Mouse (Mus musculus) testis, adult 2 months (tissue): ENCODE results near the gene Fat3. TPM values are rescaled to one million over a fixed set of nuclear protein-coding genes. Genes with fewer than 3 reads are reported as not detected.

Source experiments
- H3K27ac ChIP-seq: fragments of 200-500 bp; 2 replicates; pipeline ENCODE4 v1.5.1; 2012; ENCODE audit warnings: low read depth, low read length; ENCODE audit not compliant: control insufficient read depth, insufficient read depth
- H3K27me3 ChIP-seq: fragments of 200-500 bp; 2 replicates; pipeline ENCODE4 v1.6.1; 2012; ENCODE audit warnings: mild to moderate bottlenecking, low read length, moderate library complexity; ENCODE audit not compliant: control insufficient read depth, insufficient read depth
- H3K36me3 ChIP-seq: fragments of 200-500 bp; 2 replicates; pipeline ENCODE4 v1.6.1; 2012; ENCODE audit warnings: mild to moderate bottlenecking, low read length; ENCODE audit not compliant: control insufficient read depth, insufficient read depth
- H3K4me1 ChIP-seq: fragments of 200-500 bp; 2 replicates; pipeline ENCODE4 v1.6.1; 2012; ENCODE audit warnings: low read length; ENCODE audit not compliant: control insufficient read depth, insufficient read depth
- H3K4me3 ChIP-seq: fragments of 200-500 bp; 2 replicates; pipeline ENCODE4 v1.5.1; 2012; ENCODE audit warnings: low read depth, mild to moderate bottlenecking, low read length, moderate library complexity, mixed read lengths; ENCODE audit not compliant: control insufficient read depth
- CTCF ChIP-seq: fragments of 200-500 bp; IDR thresholded peaks from 2 replicates; pipeline ENCODE4 v1.5.1; 2012; ENCODE audit warnings: low read depth, mild to moderate bottlenecking, inconsistent platforms, low read length, moderate library complexity; ENCODE audit not compliant: control insufficient read depth, insufficient read depth, insufficient replicate concordance
- POLR2A ChIP-seq: fragments of 200-500 bp; IDR thresholded peaks from 2 replicates; pipeline ENCODE4 v1.6.1; 2012; ENCODE audit warnings: low read depth, mild to moderate bottlenecking, inconsistent platforms, low read length, moderate library complexity; ENCODE audit not compliant: control insufficient read depth
- polyA plus RNA-seq: library from polyadenylated mRNA; depleted of rRNA; stranded (reverse); fragments of >200 nt; gene quantifications from 2 replicates; pipeline ENCODE4 v1.2.3, GENCODE M21; 2012

Gene Fat3
- polyA plus RNA-seq, 1 experiment, result 1.7 TPM

- no peak overlapping the region for H3K27ac ChIP-seq
- TF ChIP-seq POLR2A, result no peak
- no peak for TF ChIP-seq CTCF
- no peaks in the 10 kb centered on the region for H3K36me3 ChIP-seq
- no peak overlapping the region for H3K4me3 ChIP-seq
- peaks cover 5% of the 10 kb centered on the region for H3K4me1 ChIP-seq
- no peaks in the 10 kb centered on the region for H3K27me3 ChIP-seq
Observed at GRCm38 (mm10) chr9:15975999-15976398, 525.1 kb downstream of the Fat3 start.

- Histone ChIP-seq H3K4me3 (no peak overlapping the region), H3K27me3 (no peaks in the 10 kb centered on the region), H3K27ac (no peak overlapping the region), H3K36me3 (no peaks in the 10 kb centered on the region), H3K4me1 (peaks cover 1% of the 10 kb centered on the region)
- TF ChIP-seq CTCF, result no peak
- TF ChIP-seq POLR2A, result no peak
Observed at GRCm38 (mm10) chr9:15972201-15972600, 528.9 kb downstream of the Fat3 start.

GRCm38 (mm10) chr9:15971393-15971792, 529.7 kb downstream of the Fat3 start:
- H3K27me3 ChIP-seq, result no peaks in the 10 kb centered on the region
- H3K4me3 ChIP-seq, result no peak overlapping the region
- no peaks in the 10 kb centered on the region for H3K36me3 ChIP-seq
- H3K4me1 ChIP-seq, result no peaks in the 10 kb centered on the region
- TF ChIP-seq CTCF, result no peak
- no peak for TF ChIP-seq POLR2A
- no peak overlapping the region for H3K27ac ChIP-seq

- TF ChIP-seq POLR2A (no peak), CTCF (no peak)
- H3K36me3 ChIP-seq, result no peaks in the 10 kb centered on the region
Observed at GRCm38 (mm10) chr9:15964198-15964597, 536.9 kb downstream of the Fat3 start.

GRCm38 (mm10) chr9:15962886-15963285, 538.2 kb downstream of the Fat3 start:
- H3K4me1 ChIP-seq, result no peaks in the 10 kb centered on the region
- H3K36me3 ChIP-seq, result no peaks in the 10 kb centered on the region
- no peak overlapping the region for H3K4me3 ChIP-seq
- H3K27ac ChIP-seq, result no peak overlapping the region
- H3K27me3 ChIP-seq, result no peaks in the 10 kb centered on the region
- TF ChIP-seq CTCF (no peak), POLR2A (no peak)

More at GRCm38 (mm10) chr9:15964198-15964597, 536.9 kb downstream of the Fat3 start:
- no peak overlapping the region for H3K4me3 ChIP-seq
- no peaks in the 10 kb centered on the region for H3K27me3 ChIP-seq
- no peaks in the 10 kb centered on the region for H3K4me1 ChIP-seq
- no peak overlapping the region for H3K27ac ChIP-seq

- H3K4me3 ChIP-seq, result no peak overlapping the region
- no peaks in the 10 kb centered on the region for H3K4me1 ChIP-seq
- H3K36me3 ChIP-seq, result no peaks in the 10 kb centered on the region
- TF ChIP-seq POLR2A (no peak), CTCF (no peak)
- H3K27me3 ChIP-seq, result no peaks in the 10 kb centered on the region
- no peak overlapping the region for H3K27ac ChIP-seq
Observed at GRCm38 (mm10) chr9:15958224-15958787, 542.8 kb downstream of the Fat3 start.

GRCm38 (mm10) chr9:15957816-15958215, 543.3 kb downstream of the Fat3 start:
- H3K4me1 ChIP-seq, result no peaks in the 10 kb centered on the region
- no peak for TF ChIP-seq CTCF
- no peak for TF ChIP-seq POLR2A
- no peak overlapping the region for H3K27ac ChIP-seq

More at GRCm38 (mm10) chr9:15957816-15958215, 543.3 kb downstream of the Fat3 start:
- no peaks in the 10 kb centered on the region for H3K36me3 ChIP-seq
- no peaks in the 10 kb centered on the region for H3K27me3 ChIP-seq
- H3K4me3 ChIP-seq, result no peak overlapping the region
